Mouse (Mus musculus): ENCODE data around the gene Arg1. TPM values are rescaled to one million over a fixed set of nuclear protein-coding genes. Genes with fewer than 3 reads are reported as not detected.

The Arg1 gene
- polyA plus RNA-seq (2012; rRNA removed): 1.00 and 3.6 TPM in 2 replicates

GRCm38 (mm10) chr10:24926962-24927720 is at the start of gene Arg1:
Gene Arg1 (minus strand): TSS chr10:24927484.

GRCm38 (mm10) chr10:24869760-24870290 is 57.5 kb downstream of the Arg1 start, which contains the start of gene Med23:
Gene Med23 (plus strand): TSS chr10:24869986.

Other genes starting within 250 kb of the Arg1 start
- 0.94 and 1.2 TPM in 2 replicates for gene Enpp1, start 215.3 kb downstream of the Arg1 start, polyA plus RNA-seq (2012; rRNA removed)
- gene Enpp3, start 84.7 kb downstream of the Arg1 start, polyA plus RNA-seq (2012; rRNA removed): 5.4 and 7.6 TPM in 2 replicates
- gene Med23, start 57.5 kb downstream of the Arg1 start, polyA plus RNA-seq (2012; rRNA removed): 28.3 and 45.7 TPM in 2 replicates

All from central nervous system, embryonic 11.5 days (tissue).